Mouse (Mus musculus) lung, adult 2 months (tissue): ENCODE results near the gene Tcea3.

Source experiments
- CTCF ChIP-seq: fragments of 200-500 bp; IDR thresholded peaks from 2 replicates; pipeline ENCODE4 v1.5.1; 2011; ENCODE audit warnings: mild to moderate bottlenecking, low read length, control low read depth; ENCODE audit not compliant: insufficient read depth
- POLR2A ChIP-seq: fragments of 200-500 bp; IDR thresholded peaks from 2 replicates; pipeline ENCODE4 v1.6.1; 2011; ENCODE audit warnings: low read depth, mild to moderate bottlenecking, control low read depth, low read length, borderline replicate concordance; ENCODE audit errors: extremely low read depth

- no peak for TF ChIP-seq CTCF
- TF ChIP-seq POLR2A: no peak
Observed at GRCm38 (mm10) chr4:136309780-136310179, 62.3 kb downstream of the Tcea3 start.
